Mouse (Mus musculus) testis, postnatal 14 days (tissue): ENCODE measurements around the gene Zfp385b.

ENCODE experiments used
- DNase-seq: peaks from one replicate; pipeline ENCODE4 v3.0.0; 2021; ENCODE audit warnings: low spot score

Zfp385b gene

DNA sequence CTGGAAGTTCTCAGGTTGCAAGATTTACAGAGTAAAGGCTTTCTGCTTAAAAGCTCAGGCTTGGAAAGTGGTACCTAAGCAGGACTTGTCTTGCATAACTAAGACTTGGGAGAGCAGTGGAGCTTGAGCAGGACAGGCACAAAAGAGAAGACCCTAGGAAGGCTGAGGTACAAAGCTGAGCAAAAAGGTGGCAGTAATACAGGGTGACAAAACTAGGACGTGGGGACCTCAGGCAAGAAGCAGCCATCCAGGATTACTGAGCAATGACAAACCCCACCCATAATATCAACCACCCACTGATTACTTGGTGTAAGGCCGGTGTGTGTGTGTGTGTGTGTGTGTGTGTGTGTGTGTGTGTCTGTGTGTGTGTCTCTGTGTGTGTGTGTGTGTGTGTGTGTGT, 114.0 kb downstream of the Zfp385b start:
- DNase-seq, result no peak

DNA sequence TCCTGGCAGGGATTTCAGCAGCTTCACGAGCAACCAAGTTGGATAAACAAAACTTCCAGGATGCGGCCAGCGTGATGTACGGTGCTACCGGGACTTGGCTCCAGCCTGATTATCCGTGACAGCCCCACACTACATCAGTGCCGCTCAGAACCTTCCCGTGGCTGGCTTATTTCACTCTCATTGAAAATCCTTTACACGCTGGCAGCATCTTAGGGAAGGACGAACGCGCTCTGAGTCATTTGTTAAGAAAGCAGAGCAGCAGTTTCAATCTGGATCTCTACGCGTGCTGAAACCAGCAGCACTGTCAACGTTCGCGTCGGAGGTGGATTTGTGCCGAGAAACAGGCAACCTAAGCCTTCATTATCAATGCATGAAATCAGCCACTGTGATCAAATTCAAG, 116.4 kb downstream of the Zfp385b start:
- DNase-seq, result no peak

DNA sequence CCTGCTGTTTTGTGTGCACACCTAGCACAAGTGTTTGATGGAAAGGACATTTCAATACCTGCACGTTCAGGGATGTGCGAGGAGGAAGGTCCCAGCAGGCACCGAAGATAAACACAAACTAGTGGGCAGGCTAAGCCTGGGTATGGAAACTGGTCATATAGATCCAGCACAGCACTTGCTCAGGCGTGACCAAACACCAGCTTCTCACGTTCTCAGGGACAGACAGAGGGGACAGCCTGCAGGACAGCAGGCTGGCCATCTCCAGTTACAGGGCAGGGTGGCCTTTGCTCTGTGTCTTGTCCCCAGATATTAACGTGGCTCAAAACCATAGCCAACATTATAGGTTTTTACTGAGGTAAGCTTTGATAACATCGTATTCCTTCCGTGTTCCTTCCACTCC, 128.3 kb downstream of the Zfp385b start:
- no peak for DNase-seq

DNA sequence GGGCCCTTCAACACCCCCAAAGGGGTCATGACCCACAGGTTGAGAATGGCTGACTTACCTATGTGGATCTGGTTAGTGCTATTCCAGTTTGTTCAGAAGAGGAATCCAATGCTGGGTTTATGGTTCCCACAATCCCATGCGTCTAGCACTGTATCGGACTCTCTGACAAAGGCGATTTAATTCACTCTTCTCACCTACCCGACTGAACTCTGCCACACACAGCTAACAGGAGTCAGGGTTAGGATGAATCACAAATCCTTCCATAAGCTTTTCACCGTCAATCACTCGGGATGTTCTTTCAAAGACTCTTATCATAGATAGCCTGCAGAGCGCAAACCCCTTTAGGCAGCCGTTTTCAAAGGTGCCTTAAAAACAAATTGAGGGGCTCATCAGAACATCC, 129.1 kb downstream of the Zfp385b start:
- DNase-seq, result no peak

DNA sequence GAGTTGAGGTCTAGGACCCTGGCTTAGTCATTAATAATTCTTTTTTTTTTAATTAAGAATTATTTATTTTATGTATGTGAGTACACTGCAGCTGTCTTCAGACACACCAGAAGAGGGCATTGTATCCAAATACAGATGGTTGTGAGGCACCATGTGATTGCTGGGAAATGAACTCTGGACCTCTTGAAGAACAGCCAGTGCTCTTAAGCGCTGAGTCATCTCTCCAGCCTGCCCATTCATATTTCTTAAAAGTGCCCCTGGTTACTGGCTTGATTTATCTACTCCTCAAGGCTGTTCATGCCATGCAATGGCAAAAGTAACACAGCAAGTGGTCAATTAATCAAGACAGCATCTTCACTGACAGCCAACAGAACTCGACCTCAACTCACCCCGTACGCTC, 130.8 kb downstream of the Zfp385b start:
- DNase-seq, result no peak

DNA sequence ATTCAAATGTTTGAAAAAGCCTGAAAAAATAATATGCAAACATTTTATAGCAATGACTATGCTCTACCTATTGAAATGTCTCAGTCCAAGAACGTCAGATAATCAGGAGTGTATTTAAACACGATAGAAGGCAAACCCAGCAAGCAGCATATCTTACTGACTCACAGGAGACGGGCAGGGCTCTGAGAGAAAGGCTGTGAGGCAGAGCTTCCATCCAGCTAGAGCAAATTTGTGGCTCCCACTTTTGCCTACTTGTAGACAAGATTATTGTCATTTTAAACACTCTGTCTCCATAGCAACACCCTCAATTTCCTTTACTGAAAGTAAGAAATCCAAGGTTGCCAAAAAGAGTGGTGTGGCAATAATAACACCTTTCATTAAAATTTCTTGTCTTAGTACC, 135.4 kb downstream of the Zfp385b start:
- DNase-seq, result no peak

DNA sequence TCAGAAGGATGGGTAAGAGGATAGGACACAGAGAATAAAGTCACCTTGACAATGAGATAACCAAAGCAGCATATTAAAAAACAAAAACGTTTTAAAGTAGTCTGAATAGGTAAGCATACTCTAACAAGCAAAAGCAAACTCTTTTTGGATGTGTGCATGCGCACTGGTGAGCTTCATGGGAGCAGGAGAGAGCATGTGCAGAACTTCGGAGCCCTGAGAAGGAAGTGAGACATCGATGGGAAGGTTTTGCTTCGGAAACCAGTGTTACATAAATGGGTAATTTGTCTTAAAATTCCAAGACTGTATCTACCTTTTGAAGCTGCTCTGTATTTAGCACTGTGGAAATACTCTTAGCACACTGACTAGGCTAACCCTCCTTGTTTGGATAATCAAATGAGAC, 137.2 kb downstream of the Zfp385b start:
- DNase-seq, result no peak

DNA sequence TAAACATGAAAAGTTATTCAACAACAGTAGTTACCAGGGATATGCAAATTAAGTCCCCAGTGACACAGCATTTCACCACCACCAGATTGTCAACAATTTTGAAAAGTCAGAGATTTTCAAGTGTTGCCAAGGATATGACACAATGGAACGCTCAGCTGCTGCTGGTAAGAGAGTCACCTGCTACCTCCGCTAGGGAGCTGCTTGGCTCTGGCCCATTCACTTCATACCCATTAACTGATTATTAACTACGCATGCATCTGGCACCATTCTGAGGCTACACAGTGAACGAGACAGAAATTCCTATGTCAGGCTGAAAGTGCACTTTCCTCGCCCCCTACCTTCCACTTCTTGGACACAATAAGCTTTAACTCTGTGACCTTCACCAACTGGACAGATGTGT, 137.7 kb downstream of the Zfp385b start:
- DNase-seq, result no peak

DNA sequence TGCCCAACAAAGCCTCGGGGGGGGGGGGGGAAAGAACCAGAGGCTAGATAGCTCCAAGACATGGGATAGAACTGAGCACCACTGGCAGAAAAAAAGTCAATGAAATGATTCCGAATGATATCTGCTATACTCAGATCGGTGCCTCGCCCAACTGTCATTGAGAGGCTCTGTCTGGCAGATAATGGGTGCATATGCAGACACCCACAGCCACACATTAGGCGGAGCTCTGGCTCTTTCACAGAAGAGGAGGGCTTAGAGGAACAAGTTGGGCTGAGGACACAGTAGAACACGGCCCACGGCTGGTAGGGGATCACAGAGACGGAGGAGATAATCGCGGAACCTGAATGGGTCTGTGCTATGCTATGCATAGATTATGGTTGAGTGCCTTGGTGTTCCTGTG, 145.7 kb downstream of the Zfp385b start:
- DNase-seq, result no peak

DNA sequence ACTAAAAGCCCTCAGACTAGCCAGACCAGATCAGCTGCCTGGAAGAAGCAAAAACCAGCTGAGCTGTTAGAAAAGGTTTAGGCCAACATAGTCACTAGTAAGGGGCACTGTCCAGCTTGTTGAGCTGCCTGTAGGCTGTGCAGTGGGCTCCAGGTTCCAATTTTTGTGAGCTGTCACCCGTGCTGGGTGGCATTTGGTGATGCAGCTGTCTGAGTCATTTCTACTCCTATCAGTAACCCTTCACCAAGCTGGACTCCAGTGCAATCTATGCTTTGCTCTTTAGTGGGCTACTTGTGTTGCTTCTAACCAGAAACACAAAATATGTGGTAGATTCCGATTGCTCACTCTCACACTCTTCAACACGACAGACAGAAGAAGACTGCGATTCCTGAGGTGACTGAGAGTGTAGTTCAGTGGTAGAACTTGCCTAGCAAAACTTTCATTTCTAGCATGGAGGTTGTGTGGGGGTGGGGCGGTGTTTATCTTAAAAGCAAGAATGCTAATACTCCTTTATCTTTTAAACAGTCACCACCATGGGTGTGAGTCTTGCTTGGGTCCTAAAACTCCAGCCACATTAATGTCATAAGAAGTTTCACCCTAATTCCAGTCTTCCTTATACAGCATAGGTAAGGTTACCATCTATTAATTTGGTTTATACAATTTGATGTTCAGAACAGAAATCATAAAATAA, 147.1 kb downstream of the Zfp385b start:
- DNase-seq, result no peak

DNA sequence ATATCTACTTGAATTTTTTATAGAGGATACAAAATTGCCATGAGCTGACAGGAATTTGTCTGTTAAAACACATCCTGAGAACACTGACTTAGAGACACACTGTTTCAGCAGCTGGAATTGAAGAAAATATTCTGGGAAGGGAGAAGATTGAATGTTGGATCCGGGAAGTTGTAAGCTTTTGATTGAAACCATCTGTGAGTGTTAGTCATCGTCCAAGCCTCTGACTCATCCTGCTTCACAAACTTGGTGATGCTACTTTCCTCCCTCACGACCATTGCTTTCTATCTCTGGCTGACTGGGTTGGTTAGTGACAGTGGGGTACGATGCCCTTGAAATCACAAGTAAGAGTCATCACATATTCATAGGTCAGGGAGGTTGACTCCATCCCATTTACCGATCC, 157.3 kb downstream of the Zfp385b start:
- DNase-seq, result no peak

DNA sequence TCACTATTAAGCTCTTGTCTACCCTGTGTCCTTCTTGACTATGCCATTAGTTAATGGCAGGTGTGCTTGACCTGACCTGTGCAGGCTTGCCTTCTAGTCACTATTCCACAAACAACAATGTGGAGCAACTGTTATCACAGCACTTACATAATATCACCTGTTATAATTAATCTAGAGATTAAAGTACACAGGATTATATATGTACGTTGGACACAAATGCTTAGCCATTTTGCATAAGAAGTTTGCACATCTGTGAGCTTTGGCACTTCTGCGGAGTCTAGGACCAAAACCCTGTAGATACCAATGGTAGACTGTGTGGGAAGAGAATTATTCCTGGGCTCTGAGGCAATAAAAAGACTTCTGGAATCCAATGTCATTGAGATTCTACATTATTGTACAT, 165.8 kb downstream of the Zfp385b start:
- no peak for DNase-seq

DNA sequence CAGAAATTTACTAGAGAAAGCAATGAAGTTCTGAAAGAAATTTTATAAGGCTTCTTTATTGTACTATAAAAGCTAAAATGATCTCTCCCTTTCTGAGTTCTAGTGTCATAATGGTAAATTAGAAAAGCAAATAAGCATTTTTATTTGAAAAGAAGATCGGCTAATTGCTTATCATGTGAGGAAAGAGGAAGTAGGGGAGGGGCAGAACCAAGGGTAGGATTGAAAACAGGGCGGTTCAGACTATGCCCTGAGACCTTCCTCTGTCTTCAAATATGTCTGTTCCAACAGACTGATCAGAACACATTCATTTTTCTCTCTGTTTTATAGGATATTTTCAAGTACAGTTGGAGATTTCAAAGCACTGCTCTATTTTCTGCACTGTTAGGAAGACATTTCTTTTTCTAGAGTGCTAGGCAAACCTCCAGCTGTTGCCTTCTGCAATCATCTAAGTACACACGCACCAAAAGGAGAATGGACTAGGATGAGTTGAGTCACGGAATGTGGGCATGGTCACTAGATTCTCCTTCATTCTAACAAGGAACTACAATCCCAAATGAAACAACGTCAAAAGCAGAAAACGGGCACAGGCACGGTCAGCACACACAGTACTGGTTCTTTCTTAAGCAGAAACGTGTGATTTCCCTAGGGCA, 177.8 kb downstream of the Zfp385b start:
- no peak for DNase-seq

DNA sequence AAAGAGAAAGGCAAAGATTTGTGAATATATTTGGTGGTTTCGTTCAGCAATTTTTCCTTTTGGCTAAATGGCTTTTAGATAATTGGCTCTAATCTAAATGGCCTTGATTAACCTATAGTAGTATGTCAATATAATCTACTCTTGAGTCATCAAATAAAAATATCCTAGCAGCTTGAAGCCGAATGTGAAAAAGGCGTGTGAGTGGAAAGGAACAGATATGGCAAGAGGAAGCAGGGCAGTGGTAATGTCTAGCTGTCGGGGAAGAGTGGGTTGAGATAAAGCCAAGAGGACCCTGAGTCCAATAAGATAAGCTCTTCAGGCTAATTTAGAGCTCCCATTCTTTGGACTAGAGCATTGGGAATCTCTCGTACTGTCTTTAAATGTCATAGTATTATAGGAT, 179.4 kb downstream of the Zfp385b start:
- no peak for DNase-seq

DNA sequence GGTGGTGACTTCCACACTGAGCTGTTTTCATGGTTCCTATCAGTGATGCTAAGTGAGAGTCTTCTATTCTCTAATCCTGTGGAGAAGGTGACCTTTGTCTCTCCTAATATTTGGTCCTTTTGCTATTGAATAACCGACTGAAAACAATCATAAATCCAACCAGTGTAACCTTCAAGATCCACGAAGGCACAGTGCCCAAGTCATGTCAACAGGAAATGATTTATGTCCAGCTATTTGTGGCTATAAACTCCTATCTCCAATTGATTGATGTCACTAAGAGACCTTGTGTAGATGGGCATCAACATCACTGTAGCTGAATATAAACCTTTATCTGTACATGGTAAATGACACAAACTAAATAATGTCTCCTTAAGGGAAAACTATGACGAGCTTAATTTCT, 187.8 kb downstream of the Zfp385b start:
- no peak for DNase-seq

DNA sequence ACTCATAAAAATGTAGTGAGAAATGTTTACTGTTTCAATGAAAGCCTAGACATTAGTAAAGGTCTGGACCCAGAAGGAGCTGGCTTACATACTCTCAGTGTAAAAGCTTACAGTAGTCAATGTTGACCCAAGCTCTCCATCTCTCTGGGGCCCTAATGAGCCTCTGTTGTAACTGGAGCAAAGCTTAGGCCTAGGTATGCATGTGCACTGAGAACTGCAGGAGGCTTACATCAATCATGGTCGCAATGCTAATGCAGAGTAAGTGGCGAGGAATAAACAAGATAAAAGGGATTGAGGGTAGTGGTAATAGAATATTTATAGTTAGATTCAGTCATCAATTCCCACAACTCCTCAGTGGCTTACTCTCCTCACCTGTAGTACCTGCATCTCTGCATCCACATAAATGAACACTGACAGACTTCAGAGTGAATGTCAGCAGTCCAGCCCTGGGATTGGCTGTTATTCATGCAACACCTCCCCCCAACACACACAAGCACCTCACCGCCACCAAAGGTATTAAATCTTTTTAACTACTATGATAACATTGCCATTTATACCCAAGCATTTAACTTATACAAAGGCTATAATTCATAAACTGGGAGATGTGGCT, 191.7 kb downstream of the Zfp385b start:
- DNase-seq, result no peak

DNA sequence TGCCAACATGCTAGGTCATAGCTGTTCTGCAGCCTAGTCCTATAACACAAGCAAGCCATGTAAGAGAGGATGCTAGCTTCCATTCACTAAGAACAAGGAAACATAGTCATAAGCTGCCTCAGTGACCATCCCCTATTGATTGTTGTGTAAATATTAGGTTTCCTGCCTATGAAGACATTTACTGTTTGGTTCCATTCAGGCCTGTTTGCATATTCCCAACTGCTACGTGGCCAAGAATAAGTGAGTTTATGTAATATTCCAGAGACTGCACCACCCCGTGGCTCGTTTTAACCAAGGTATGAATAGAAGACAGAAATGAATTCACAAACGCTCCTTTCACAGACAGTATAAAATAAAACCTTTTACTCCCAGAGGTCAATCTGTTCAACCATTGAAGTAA, 200.8 kb downstream of the Zfp385b start:
- DNase-seq, result no peak

DNA sequence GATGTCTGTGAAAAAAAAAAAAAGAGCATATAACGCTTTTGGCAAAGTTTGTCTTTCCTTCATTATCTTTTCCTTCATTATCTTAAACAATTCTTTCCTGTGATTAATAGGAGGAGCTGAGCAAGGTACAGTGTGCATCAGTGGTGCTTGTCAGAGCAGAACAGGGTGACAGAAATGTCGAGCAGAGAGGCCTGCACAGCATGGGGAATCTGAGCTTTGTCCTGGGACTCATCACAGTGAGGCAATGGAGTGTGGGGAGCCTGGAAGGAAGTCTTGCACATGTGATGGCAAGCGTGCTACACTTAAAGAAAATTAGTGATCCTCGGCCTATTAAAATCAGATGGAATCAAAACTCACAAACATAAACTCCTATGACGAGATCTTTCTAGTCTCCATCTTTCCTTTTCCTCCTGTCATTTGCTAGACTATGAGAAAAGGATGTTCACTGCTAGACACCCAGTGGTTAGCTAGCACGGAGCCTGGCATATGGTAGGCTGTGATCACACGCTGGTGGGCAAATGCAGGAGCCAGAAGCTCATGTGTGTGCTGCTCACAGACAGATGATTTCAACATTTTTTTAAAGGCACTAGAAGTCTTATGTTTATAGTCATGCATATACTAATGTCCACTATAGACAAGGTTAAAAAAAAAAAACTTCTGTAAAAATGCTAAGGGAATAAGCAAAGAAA, 209.0 kb downstream of the Zfp385b start:
- no peak for DNase-seq

DNA sequence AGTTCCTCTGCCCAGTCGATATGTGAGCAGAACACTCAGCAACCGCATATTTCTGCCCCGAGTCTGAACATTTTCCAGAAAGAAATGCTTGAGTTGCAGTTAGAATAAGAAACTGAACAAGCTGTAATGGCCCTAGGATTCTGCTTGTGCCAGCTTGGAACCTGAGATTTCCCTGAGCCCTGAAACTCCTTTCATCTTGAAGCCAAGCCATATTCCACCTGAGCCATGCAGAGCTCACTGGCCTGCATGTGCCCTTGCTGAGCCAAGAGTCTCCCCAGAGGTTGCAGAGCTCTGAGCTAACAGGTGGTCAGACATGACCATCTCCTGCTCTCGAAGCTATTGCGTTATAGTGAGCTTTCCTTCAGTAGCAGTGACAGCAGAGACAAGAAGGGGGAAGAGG, 210.0 kb downstream of the Zfp385b start:
- DNase-seq, result no peak

DNA sequence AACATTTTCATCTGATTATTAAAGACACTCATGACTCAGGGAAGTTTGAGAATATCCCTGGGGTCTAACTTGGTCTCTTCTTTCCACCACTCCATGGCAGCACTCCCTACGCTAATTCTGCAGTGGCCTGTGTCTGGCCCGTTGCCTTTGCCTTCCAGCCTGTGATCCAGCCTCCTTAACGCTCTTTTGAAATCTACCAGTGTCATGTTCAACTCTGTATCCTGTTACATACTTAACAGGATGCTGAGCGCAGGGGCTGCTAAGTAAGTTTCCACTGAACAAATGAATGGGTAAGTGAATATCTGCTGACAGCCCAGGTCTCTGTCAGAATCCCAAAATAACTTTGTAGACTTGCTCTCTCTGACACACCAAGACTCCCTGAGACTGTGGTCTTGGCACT, 210.8 kb downstream of the Zfp385b start:
- no peak for DNase-seq

DNA sequence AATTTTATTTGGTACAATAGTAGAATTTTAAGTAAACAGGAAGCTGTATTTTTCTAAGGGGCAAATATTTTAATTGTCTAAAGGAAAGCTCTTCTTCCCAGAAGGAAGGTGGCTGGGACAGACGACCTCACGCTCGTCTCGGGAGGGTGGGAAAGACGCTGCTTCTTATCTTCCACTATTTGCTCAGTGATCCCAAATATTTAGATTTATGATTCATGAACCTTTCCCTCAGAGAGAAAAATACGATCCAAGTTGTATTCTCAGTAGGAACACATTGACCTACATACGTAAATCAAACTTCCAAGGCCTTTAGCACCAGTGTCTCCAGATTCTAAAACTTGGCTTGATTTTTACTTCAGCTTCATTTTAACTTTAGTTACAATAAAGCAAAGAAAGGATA, 226.0 kb downstream of the Zfp385b start:
- no peak for DNase-seq

DNA sequence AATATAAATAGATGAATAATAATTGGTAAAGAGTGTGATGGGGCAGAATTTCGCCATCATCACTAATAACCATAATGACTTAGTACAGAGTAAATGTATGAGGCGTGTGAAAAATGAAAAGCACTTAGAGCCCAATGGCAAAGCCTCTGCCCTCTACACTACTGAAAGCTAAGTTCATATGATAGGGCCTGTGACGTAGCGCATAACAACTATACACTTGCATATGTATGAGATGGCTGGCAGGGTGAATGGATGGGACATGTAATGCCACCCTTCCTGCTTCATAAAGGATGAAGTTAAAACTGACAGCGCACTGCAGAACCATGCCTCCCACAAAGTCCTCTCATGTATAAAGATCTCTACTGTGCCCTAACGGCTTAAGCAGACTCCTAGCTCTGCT, 226.9 kb downstream of the Zfp385b start:
- no peak for DNase-seq

DNA sequence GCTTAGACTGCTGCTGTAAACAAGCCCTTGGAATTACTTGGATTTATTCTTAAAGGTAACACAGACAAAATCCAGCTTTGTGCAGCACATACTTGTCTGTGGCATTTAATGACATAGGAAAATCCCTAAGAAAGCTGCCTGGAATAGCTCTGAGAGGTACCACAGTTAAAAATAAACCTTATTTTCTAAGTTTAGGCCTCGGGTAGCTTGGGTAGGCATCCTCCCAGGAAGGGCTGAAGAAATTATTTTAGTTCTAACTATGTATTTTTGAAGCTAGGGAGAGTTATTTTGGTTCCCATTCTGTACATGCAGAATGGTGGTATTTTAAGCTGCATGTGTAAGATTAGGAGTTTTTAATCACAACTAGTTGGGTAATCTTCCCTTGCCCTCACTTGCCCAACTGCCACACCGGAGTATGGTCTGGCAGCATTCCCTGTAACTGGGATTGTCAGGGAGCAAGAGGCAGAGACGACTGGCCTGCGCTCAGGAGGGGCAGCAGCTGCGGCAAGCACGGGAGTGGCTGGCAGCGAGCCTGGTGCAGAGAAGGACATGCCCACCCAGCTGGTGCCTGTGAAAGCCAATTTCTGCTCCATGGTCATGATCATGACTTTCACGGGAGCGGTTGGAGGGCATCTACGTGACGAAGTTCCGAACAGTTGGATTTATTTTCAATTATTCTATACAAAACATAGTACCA, 230.1 kb downstream of the Zfp385b start:
- no peak for DNase-seq
